8 mouse cellular contexts compared by ENCODE assay signal in genomic region chr9:56042181-56042621, GRCm38 (mm10). TPM values are rescaled to one million over a fixed set of nuclear protein-coding genes. Genes with fewer than 3 reads are reported as not detected.
DNase-seq lines count a peak whose midpoint lies in the region; ATAC-seq and TF ChIP-seq lines count a peak whose summit lies in the region.

No protein-coding gene starts in this region.

- H3K4me2 ChIP-seq in lung, embryonic 14.5 days, result peak overlapping the region; percentile 78
- H3K4me2 ChIP-seq in midbrain, embryonic 16.5 days (ENCODE audit: low read length), result peak overlapping the region; percentile 69

- H3K27me3 ChIP-seq in lung, embryonic 14.5 days (ENCODE audit: insufficient read depth, low read length), result no peaks in the 10 kb centered on the region
- H3K27me3 ChIP-seq in midbrain, embryonic 16.5 days (ENCODE audit: control insufficient read depth, insufficient read depth, low read depth, low read length), result no peaks in the 10 kb centered on the region

- H3K4me3 ChIP-seq in lung, embryonic 14.5 days (ENCODE audit: low read depth, low read length), result peak overlapping the region; percentile 74
- H3K4me3 ChIP-seq in cortical plate, adult 2 months (ENCODE audit: insufficient read depth, low read length), result peak overlapping the region; percentile 88
- H3K4me3 ChIP-seq in midbrain, embryonic 16.5 days (ENCODE audit: low read depth, low read length), result peak overlapping the region; percentile 72

- TF ChIP-seq POLR2A in cortical plate, adult 2 months (IDR thresholded peaks at IDR 0.05; ENCODE audit: extremely low read depth, insufficient read depth, low read length), result no peak

- WGBS in lung, embryonic 14.5 days, result under 1% methylated on average over 16 of the region's 16 CpGs
- 0% methylated on average over 16 of the region's 16 CpGs for WGBS in midbrain, embryonic 16.5 days

- no peak for TF ChIP-seq CTCF in lung, embryonic 14.5 days (IDR thresholded peaks at IDR 0.05; ENCODE audit: low read depth)
- TF ChIP-seq CTCF in cortical plate, adult 2 months (IDR thresholded peaks at IDR 0.05; ENCODE audit: extremely low read depth, insufficient read depth, low read length), result no peak

- peak overlapping the region; percentile 97 for H3K27ac ChIP-seq in lung, embryonic 14.5 days (ENCODE audit: low read depth)
- H3K27ac ChIP-seq in cortical plate, adult 2 months (ENCODE audit: insufficient read depth, low read length), result peak overlapping the region; percentile 91
- H3K27ac ChIP-seq in midbrain, embryonic 16.5 days (ENCODE audit: low read length), result peak overlapping the region; percentile 96

- no peak for ATAC-seq in lung, embryonic 14.5 days (ENCODE audit: insufficient read depth)
- ATAC-seq in midbrain, embryonic 16.5 days, result peak; percentile 85

- peaks cover 22% of the 10 kb centered on the region for H3K36me3 ChIP-seq in lung, embryonic 14.5 days (ENCODE audit: insufficient read depth)
- H3K36me3 ChIP-seq in midbrain, embryonic 16.5 days (ENCODE audit: control insufficient read depth, insufficient read depth, low read length), result peaks cover 19% of the 10 kb centered on the region

- peaks cover 10% of the 10 kb centered on the region; the same call in 1 of the 2 replicates for H3K4me1 ChIP-seq in lung, embryonic 14.5 days (ENCODE audit: insufficient read depth)
- H3K4me1 ChIP-seq in cortical plate, adult 2 months (ENCODE audit: control insufficient read depth, insufficient read depth, low read length), result peaks cover 4% of the 10 kb centered on the region
- H3K4me1 ChIP-seq in midbrain, embryonic 16.5 days (ENCODE audit: control insufficient read depth, insufficient read depth, low read length), result peaks cover 14% of the 10 kb centered on the region

- H3K9me3 ChIP-seq in lung, embryonic 14.5 days (ENCODE audit: low read depth, low read length), result no peaks in the 10 kb centered on the region
- H3K9me3 ChIP-seq in midbrain, embryonic 16.5 days (replicated peaks; ENCODE audit: control insufficient read depth, low read length, poor library complexity, severe bottlenecking), result no peaks in the 10 kb centered on the region

- peak overlapping the region; percentile 95 for H3K9ac ChIP-seq in lung, embryonic 14.5 days
- H3K9ac ChIP-seq in midbrain, embryonic 16.5 days (ENCODE audit: low read depth, low read length), result peak overlapping the region; percentile 91

- no peak for DNase-seq in lung, embryonic 14.5 days
- DNase-seq in lung, adult 18-20 months, result no peak
- DNase-seq in hindlimb bud, embryonic 11.5 days (ENCODE audit: extremely low spot score, low read depth, low spot score), result peak; percentile 46
- DNase-seq in left cerebral cortex, postnatal 36 days (ENCODE audit: low spot score in 2 of 2), result no peak
- no peak for DNase-seq in left cerebral cortex, postnatal 10 days (ENCODE audit: extremely low spot score in 1 of 2, low spot score in 2 of 2)
- DNase-seq in urinary bladder, postnatal 4 days (ENCODE audit: low spot score in 2 of 2), result no peak

- intact Hi-C loops in left cerebral cortex, postnatal 36 days (cut with DNase I), result loop anchor here (10.0 kb wide), 1 partner anchor 107 kb away; the partner anchor contains the start of gene Scaper
- intact Hi-C loops in left cerebral cortex, postnatal 10 days (cut with DNase I), result no loop called here

RNA-seq across cellular contexts. Expression of gene Rcn2, which starts 0.6 kb away (rescaled TPM):
- 271 and 275 TPM in 2 replicates for polyA plus RNA-seq in lung, embryonic 14.5 days (2014; fragmentation: Nextera tagmentation; extraction: Ambion mirVana)
- polyA plus RNA-seq in cortical plate, adult 2 months (2012; rRNA removed), result 151 and 154 TPM in 2 replicates
- 292 and 305 TPM in 2 replicates for polyA plus RNA-seq in midbrain, embryonic 16.5 days (2015; fragmentation: Nextera tagmentation; extraction: Ambion mirVana)
- 100 to 1,000 TPM; 104 to 108 TPM for total RNA-seq in left cerebral cortex, postnatal 36 days (2021)
- total RNA-seq in left cerebral cortex, postnatal 10 days (2021), result 100 to 1,000 TPM; 114 to 127 TPM

RNA-seq across cellular contexts. Expression of gene 4930563M21Rik, which starts 31.9 kb away (rescaled TPM):
- not detected in 2 replicates for polyA plus RNA-seq in lung, embryonic 14.5 days (2014; fragmentation: Nextera tagmentation; extraction: Ambion mirVana)
- polyA plus RNA-seq in cortical plate, adult 2 months (2012; rRNA removed), result not detected in 2 replicates
- polyA plus RNA-seq in midbrain, embryonic 16.5 days (2015; fragmentation: Nextera tagmentation; extraction: Ambion mirVana), result not detected in 2 replicates
- not detected for total RNA-seq in left cerebral cortex, postnatal 36 days (2021)
- total RNA-seq in left cerebral cortex, postnatal 10 days (2021), result not detected

RNA-seq across cellular contexts. Expression of gene Pstpip1, which starts 47.6 kb away (rescaled TPM):
- polyA plus RNA-seq in lung, embryonic 14.5 days (2014; fragmentation: Nextera tagmentation; extraction: Ambion mirVana), result 0.83 and 0.99 TPM in 2 replicates
- 2.7 and 3.2 TPM in 2 replicates for polyA plus RNA-seq in cortical plate, adult 2 months (2012; rRNA removed)
- polyA plus RNA-seq in midbrain, embryonic 16.5 days (2015; fragmentation: Nextera tagmentation; extraction: Ambion mirVana), result 0.34 and 0.50 TPM in 2 replicates
- 1 to 10 TPM; 1.9 to 2.6 TPM for total RNA-seq in left cerebral cortex, postnatal 36 days (2021)
- total RNA-seq in left cerebral cortex, postnatal 10 days (2021), result 1 to 10 TPM; 2.1 to 3.2 TPM
